Mouse (Mus musculus) hindbrain, embryonic 14.5 days (tissue): ENCODE data around the gene Pga5. TPM values are rescaled to one million over a fixed set of nuclear protein-coding genes. Genes with fewer than 3 reads are reported as not detected.

Experiments used
- ATAC-seq: fragments of 200-750 bp; cut with Nextera tagmentation; 2 replicates; pipeline ENCODE4 v1.8.0; 2017; ENCODE audit warnings: moderate number of reproducible peaks, mild to moderate bottlenecking, moderate TSS enrichment, moderate library complexity; ENCODE audit not compliant: low FRiP score
- DNase-seq: peaks from one replicate; pipeline ENCODE4 v3.0.0-alpha.2; 2015; ENCODE audit warnings: low spot score
- H3K27ac ChIP-seq: fragments of 300-500 bp; sonication (generic); 2 replicates; pipeline ENCODE4 v1.5.1; 2014; ENCODE audit warnings: mild to moderate bottlenecking, moderate library complexity
- H3K27me3 ChIP-seq: fragments of 300-500 bp; sonication (generic); 2 replicates; pipeline ENCODE4 v1.6.1; 2014; ENCODE audit warnings: mild to moderate bottlenecking, low read length, mixed read lengths; ENCODE audit not compliant: control insufficient read depth, insufficient read depth
- H3K36me3 ChIP-seq: fragments of 300-500 bp; sonication (generic); replicated peaks from 2 replicates; pipeline ENCODE4 v1.6.1; 2014; ENCODE audit not compliant: control insufficient read depth, insufficient read depth
- H3K4me1 ChIP-seq: fragments of 300-500 bp; sonication (generic); replicated peaks from 2 replicates; pipeline ENCODE4 v1.6.1; 2014; ENCODE audit warnings: antibody characterized with exemption, low read length, mixed read lengths; ENCODE audit not compliant: control insufficient read depth, insufficient read depth
- H3K4me2 ChIP-seq: fragments of 300-500 bp; sonication (generic); replicated peaks from 2 replicates; pipeline ENCODE4 v1.6.1; 2014; ENCODE audit warnings: mild to moderate bottlenecking, moderate library complexity
- H3K4me3 ChIP-seq: fragments of 300-500 bp; sonication (generic); replicated peaks from 2 replicates; pipeline ENCODE4 v1.5.1; 2014; ENCODE audit warnings: mild to moderate bottlenecking, low read length
- H3K9ac ChIP-seq: fragments of 300-500 bp; sonication (generic); 2 replicates; pipeline ENCODE4 v1.6.1; 2014
- H3K9me3 ChIP-seq: fragments of 300-500 bp; sonication (generic); 2 replicates; pipeline ENCODE4 v1.6.1; 2016; ENCODE audit warnings: low read length; ENCODE audit not compliant: control insufficient read depth
- WGBS: fragments of 180-500 bp; shearing (Covaris S2); extraction: QIAGEN DNeasy Blood & Tissue Kit; methylation state at CpG from one replicate; pipeline ENCODE4 v1.1.7; 2014; 5-methylcytosine and 5-hydroxymethylcytosine counted together
- polyA plus RNA-seq: library from polyadenylated mRNA; unstranded; fragments of >200 nt; fragmentation: Nextera tagmentation; extraction: Ambion mirVana; gene quantifications from 2 replicates; pipeline ENCODE4 v1.2.1, GENCODE M21; 2014

The Pga5 gene
- polyA plus RNA-seq, 1 experiment from 2014 or later, result not detected

- DNase-seq (no peak), ATAC-seq (no peak)
- no peak overlapping the region for H3K9ac ChIP-seq
- H3K4me1 ChIP-seq, result peaks cover 59% of the 10 kb centered on the region
- no peak overlapping the region for H3K4me3 ChIP-seq
- H3K27me3 ChIP-seq, result no peaks in the 10 kb centered on the region
- no peaks in the 10 kb centered on the region for H3K36me3 ChIP-seq
- H3K27ac ChIP-seq, result no peak overlapping the region
- 84% methylated on average over 10 of the region's 10 CpGs for WGBS
- H3K9me3 ChIP-seq, result no peaks in the 10 kb centered on the region
- no peak overlapping the region for H3K4me2 ChIP-seq
Measured at GRCm38 (mm10) chr19:10693926-10694682, 16.2 kb upstream of the Pga5 start.

GRCm38 (mm10) chr19:10692361-10692760 is 14.5 kb upstream of the Pga5 start:
- no peak overlapping the region for H3K9ac ChIP-seq
- H3K9me3 ChIP-seq, result no peaks in the 10 kb centered on the region
- ATAC-seq, result no peak
- H3K36me3 ChIP-seq, result no peaks in the 10 kb centered on the region
- H3K4me3 ChIP-seq, result no peak overlapping the region
- H3K27me3 ChIP-seq, result no peaks in the 10 kb centered on the region
- DNase-seq, result no peak
- H3K4me1 ChIP-seq, result peaks cover 50% of the 10 kb centered on the region
- H3K4me2 ChIP-seq, result no peak overlapping the region
- 89% methylated on average over 4 of the region's 4 CpGs for WGBS
- H3K27ac ChIP-seq, result no peak overlapping the region

- no peak for ATAC-seq
- WGBS, result 86% methylated on average over 3 of the region's 3 CpGs
Measured at GRCm38 (mm10) chr19:10691660-10692059, 13.8 kb upstream of the Pga5 start.

GRCm38 (mm10) chr19:10691121-10691520 is 13.2 kb upstream of the Pga5 start:
- H3K36me3 ChIP-seq, result no peaks in the 10 kb centered on the region
- H3K4me1 ChIP-seq, result peaks cover 38% of the 10 kb centered on the region
- WGBS, result 89% methylated on average over 4 of the region's 4 CpGs
- no peaks in the 10 kb centered on the region for H3K27me3 ChIP-seq
- no peak for DNase-seq
- H3K27ac ChIP-seq, result no peak overlapping the region
- no peak overlapping the region for H3K9ac ChIP-seq
- ATAC-seq, result no peak
- no peak overlapping the region for H3K4me2 ChIP-seq
- H3K9me3 ChIP-seq, result no peaks in the 10 kb centered on the region
- H3K4me3 ChIP-seq, result no peak overlapping the region

More at GRCm38 (mm10) chr19:10691660-10692059, 13.8 kb upstream of the Pga5 start:
- no peak for DNase-seq
- Histone ChIP-seq H3K4me1 (peaks cover 44% of the 10 kb centered on the region), H3K4me2 (no peak overlapping the region), H3K27me3 (no peaks in the 10 kb centered on the region), H3K4me3 (no peak overlapping the region), H3K9me3 (no peaks in the 10 kb centered on the region), H3K36me3 (no peaks in the 10 kb centered on the region), H3K27ac (no peak overlapping the region), H3K9ac (0 out of 2 replicates have a peak overlapping the region, but pooled peaks have one; percentile 12)

GRCm38 (mm10) chr19:10690336-10690735 is 12.5 kb upstream of the Pga5 start:
- no peak for DNase-seq
- peak overlapping the region; percentile 80 for H3K4me2 ChIP-seq
- ATAC-seq, result no peak
- H3K36me3 ChIP-seq, result no peaks in the 10 kb centered on the region
- H3K9me3 ChIP-seq, result no peaks in the 10 kb centered on the region
- peak overlapping the region; percentile 69; the same call in 1 of the 2 replicates for H3K4me3 ChIP-seq
- peak overlapping the region; percentile 96 for H3K27ac ChIP-seq
- H3K4me1 ChIP-seq, result peaks cover 31% of the 10 kb centered on the region
- WGBS, result 80% methylated on average over 3 of the region's 3 CpGs
- no peaks in the 10 kb centered on the region for H3K27me3 ChIP-seq
- peak overlapping the region; percentile 83 for H3K9ac ChIP-seq

GRCm38 (mm10) chr19:10689470-10690166 is 11.7 kb upstream of the Pga5 start:
- H3K27me3 ChIP-seq, result no peaks in the 10 kb centered on the region
- peak; percentile 62 for DNase-seq
- H3K27ac ChIP-seq, result peak overlapping the region; percentile 96
- H3K4me1 ChIP-seq, result peaks cover 27% of the 10 kb centered on the region
- peak overlapping the region; percentile 69 for H3K4me3 ChIP-seq
- H3K9ac ChIP-seq, result peak overlapping the region; percentile 83
- H3K9me3 ChIP-seq, result no peaks in the 10 kb centered on the region
- 40% methylated on average over 5 of the region's 5 CpGs for WGBS
- H3K4me2 ChIP-seq, result peak overlapping the region; percentile 80
- H3K36me3 ChIP-seq, result no peaks in the 10 kb centered on the region
- ATAC-seq, result no peak

GRCm38 (mm10) chr19:10688537-10689352 is 10.9 kb upstream of the Pga5 start, which contains the start of gene Vps37c:
TSS of gene Vps37c (plus strand) at chr19:10688735.
- Histone ChIP-seq H3K4me2 (peak within 1 kb of the TSS; percentile 80), H3K9ac (peak within 1 kb of the TSS; percentile 83), H3K9me3 (no peaks in the 10 kb centered on the region), H3K4me3 (peak within 1 kb of the TSS; percentile 69), H3K4me1 (peaks cover 27% of the 10 kb centered on the region), H3K27ac (peak within 1 kb of the TSS; percentile 96), H3K27me3 (no peaks in the 10 kb centered on the region), H3K36me3 (no peaks in the 10 kb centered on the region)
- ATAC-seq (peak; percentile 90), DNase-seq (peak; percentile 95)
- WGBS, result under 1% methylated on average over 73 of the region's 74 CpGs

GRCm38 (mm10) chr19:10685727-10686126 is 7.9 kb upstream of the Pga5 start:
- H3K4me3 ChIP-seq, result no peak overlapping the region
- no peaks in the 10 kb centered on the region for H3K27me3 ChIP-seq
- peaks cover 23% of the 10 kb centered on the region for H3K4me1 ChIP-seq
- H3K27ac ChIP-seq, result no peak overlapping the region
- H3K9me3 ChIP-seq, result no peaks in the 10 kb centered on the region
- DNase-seq, result no peak
- ATAC-seq, result no peak
- whole genome bisulfite sequencing, result 84% methylated on average over 2 of the region's 2 CpGs
- no peak overlapping the region for H3K4me2 ChIP-seq
- H3K9ac ChIP-seq, result no peak overlapping the region
- H3K36me3 ChIP-seq, result no peaks in the 10 kb centered on the region

- 87% methylated on average over 9 of the region's 9 CpGs for WGBS
- H3K9ac ChIP-seq, result no peak overlapping the region
Measured at GRCm38 (mm10) chr19:10685081-10685480, 7.2 kb upstream of the Pga5 start.

More at GRCm38 (mm10) chr19:10685081-10685480, 7.2 kb upstream of the Pga5 start:
- DNase-seq (no peak), ATAC-seq (no peak)
- no peaks in the 10 kb centered on the region for H3K27me3 ChIP-seq
- H3K36me3 ChIP-seq, result no peaks in the 10 kb centered on the region
- no peaks in the 10 kb centered on the region for H3K9me3 ChIP-seq
- H3K4me3 ChIP-seq, result no peak overlapping the region
- no peak overlapping the region for H3K4me2 ChIP-seq
- no peak overlapping the region for H3K27ac ChIP-seq
- H3K4me1 ChIP-seq, result peaks cover 17% of the 10 kb centered on the region
